Mouse (Mus musculus): ENCODE measurements around the gene Glyr1.
A peak's percentile ranks its signal among the peaks of the same experiment; 100 is the strongest.

Gene Glyr1

GRCm38 (mm10) chr16:5049774-5050234 is at the start of gene Glyr1, which contains the start of gene Ubn1:
TSS of gene Glyr1 (minus strand) at chr16:5049863.
TSS of gene Ubn1 (plus strand) at chr16:5050057.
- DNase-seq = peak; percentile 100

- DNase-seq = no peak
These were observed 46.8 kb upstream of the Glyr1 start for GRCm38 (mm10) chr16:5096504-5096903.

DNA sequence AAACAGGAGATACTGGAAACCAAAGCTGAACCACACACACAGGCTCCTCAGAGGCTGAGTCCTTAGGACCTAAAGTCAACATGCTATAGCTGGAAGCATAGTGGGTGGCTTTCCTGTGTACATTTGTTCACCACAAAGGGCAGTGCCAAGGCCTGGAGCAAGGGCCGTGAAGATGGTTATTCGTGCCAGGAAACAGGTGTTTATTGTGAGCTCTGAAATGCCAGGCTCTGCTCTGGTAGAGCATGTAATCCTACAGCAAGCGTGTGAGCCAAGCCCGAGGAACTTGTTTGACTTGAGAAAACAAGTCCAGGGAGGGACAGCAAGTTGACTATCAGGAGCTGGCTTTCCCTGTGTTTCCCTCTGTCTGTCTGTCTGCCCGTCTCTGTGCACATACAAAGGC is 43.6 kb upstream of the Glyr1 start:
- DNase-seq = peak; percentile 25

DNA sequence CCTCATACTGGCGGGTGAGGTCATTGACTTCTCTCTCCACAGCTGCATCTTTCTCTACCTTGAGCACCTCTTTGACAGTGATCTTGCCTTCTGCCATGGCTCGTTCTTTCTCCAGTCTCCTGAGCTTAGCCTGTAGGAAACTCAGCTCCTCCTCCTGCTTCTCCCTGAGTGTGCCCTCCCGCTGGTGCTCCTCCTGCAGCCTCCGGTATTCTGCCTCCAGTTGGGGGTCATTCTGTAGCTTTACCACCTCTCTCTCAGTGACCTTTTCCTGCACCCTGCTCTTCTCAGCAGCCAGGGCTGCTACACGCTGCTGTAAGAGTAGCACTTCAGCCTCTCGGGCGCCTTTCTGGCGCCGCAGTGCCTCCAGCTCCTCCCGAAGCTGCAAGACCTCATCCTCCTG is 39.4 kb upstream of the Glyr1 start:
- no peak for DNase-seq

- DNase-seq = peak; percentile 19
These were observed 36.5 kb upstream of the Glyr1 start for GRCm38 (mm10) chr16:5086179-5086578.

GRCm38 (mm10) chr16:5085196-5085595 is 35.5 kb upstream of the Glyr1 start:
- no peak for DNase-seq

- DNase-seq = peak; percentile 19
These were observed 24.7 kb upstream of the Glyr1 start for GRCm38 (mm10) chr16:5074341-5074740.

GRCm38 (mm10) chr16:5071974-5072373 is 22.3 kb upstream of the Glyr1 start:
- DNase-seq = no peak

DNA sequence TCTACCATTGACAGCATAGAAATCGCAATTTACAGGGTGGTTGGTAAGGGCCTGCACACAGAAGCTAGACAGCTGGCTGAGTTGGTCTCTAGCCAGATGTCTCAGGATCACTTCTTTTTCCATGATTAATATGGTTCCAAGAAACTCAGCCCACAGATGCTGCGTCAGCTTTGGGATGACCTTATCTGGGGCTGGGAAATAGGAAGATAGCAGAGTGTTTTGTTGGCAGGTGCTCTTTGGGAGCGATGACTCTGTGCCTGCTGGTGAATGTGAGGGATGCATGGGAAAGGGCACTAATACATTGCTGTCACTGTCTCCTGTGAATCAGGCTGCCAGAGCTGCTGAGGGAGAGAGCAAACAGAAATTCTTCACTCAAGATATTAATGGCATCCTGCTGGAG is 20.7 kb upstream of the Glyr1 start:
- DNase-seq = peak; percentile 37

- no peak for DNase-seq
These were observed 13.8 kb upstream of the Glyr1 start for GRCm38 (mm10) chr16:5063472-5063871.

DNA sequence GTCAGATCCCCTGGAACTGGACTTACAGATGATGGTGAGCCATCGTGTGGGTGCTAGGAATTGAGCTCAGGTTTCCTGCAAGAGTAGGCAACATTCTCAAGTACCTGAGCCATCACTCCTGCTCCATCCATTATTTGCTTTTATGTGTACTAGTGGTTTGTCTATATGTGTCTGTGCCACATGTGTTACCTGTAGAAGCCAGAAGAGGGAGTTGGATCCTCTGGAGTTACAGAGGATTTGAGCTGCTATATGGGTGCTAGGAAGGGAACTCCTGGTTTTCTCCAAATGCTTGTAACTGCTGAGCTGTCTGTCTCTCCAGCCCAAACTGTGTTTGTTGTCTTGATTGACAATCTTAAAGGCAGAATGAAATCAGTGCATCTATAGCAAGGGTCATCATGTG is 8.5 kb upstream of the Glyr1 start:
- peak; percentile 26 for DNase-seq

GRCm38 (mm10) chr16:5050251-5051110 is 818 bp upstream of the Glyr1 start:
- peak; percentile 84 for DNase-seq

GRCm38 (mm10) chr16:5049182-5049773 is 385 bp downstream of the Glyr1 start:
- DNase-seq = peak; percentile 25

DNA sequence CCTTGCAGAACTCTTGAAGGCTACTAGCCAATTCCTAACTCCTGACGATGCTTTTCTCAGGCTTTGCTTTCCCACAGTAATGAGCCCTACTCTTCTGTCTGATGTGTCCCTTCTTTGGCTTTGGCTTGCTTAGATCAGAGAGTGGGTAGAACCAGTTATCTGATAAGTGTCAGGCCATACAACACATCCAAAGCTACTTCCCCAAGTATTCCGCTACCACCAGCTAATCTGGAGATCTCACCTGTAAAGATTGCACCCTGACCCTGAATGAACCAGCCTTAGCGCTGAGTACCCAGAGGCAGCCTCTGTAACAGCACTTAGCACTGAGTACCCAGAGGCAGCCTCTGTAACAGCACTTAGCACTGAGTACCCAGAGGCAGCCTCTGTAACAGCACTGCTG is 4.3 kb downstream of the Glyr1 start:
- DNase-seq = no peak

GRCm38 (mm10) chr16:5036649-5037234 is 12.9 kb downstream of the Glyr1 start:
- peak; percentile 37 for DNase-seq

GRCm38 (mm10) chr16:5035591-5035990 is 14.1 kb downstream of the Glyr1 start:
- no peak for DNase-seq

GRCm38 (mm10) chr16:5029847-5030246 is 19.8 kb downstream of the Glyr1 start:
- DNase-seq = peak; percentile 76

DNA sequence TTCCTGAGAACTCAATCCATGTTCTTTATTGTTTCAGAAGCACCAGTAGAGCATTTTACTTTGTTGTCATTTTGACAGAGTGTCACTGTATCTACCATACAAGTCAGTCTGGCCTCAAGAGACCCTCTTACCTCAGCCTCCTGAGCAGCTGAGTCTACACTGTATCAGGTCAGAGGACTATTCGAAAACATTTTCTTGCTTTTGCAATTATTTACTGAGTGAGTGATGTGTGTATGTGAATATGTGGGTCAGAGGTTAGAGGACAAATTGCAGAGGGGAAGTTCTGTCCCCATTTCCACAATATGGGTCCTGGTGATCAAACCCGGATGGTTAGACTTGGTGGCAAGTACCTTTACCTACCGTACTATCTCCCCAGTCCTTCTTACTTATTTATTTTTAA is 25.6 kb downstream of the Glyr1 start:
- DNase-seq = no peak

DNA sequence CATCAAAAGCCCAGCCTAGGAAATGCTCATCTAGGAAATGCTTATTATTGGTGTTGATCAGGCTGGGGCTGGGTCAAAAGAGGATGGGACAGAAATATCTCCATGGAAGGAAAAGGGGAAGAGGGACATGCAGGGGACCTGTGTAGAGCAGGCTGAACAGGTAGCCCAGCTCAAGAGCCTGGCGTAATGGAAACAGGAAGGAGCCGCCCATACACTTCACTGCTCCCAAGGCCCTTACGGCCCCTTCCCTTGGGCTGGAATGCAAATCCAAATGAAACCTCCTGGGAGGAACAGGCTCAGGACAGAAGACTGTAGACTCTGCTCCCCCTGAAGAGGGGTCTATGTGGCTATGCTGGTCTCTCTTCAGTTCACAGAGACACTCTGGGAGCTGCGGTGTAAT is 35.1 kb downstream of the Glyr1 start:
- DNase-seq = peak; percentile 52

DNA sequence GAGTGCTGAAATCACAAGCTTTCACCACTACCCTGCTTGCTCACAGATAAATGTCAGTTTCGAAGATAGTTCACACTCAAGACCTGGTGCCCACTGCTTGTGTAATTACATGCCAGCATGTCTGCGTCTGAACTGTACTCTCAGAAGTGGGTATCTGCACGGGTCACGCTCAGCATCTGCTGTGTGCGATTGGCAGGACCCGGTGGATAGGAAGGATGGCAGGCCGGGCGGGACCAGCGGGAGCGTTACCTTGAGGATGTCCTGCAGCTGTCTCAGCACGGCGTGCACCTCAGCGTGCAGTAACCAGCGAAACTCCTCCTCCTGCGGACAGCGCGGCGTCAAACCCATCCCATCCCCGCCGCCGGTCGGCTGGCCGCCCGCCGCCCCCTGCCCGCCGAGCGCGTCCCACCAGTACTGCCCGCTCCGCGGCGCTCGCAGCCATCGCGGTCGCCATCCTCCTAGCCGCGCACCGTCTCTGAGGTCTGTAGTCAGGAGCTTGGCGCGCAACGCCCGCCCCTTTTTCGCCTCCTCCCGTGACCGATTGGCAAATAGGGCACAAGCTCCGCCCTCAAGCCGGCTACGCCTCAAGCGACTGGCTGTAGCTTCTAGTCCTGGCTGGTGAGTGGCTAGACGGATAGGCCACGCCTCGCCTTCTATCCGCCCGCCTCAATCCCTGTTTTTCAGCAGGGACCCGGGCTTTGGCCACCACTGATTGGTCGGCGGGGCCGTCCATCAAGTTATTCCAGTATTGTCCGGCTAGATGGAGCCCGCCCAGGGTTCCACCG is 36.4 kb downstream of the Glyr1 start, which contains the start of gene Rogdi:
TSS of gene Rogdi (minus strand) at position 500 of the 785 bp plus-strand sequence.
- DNase-seq = peak; percentile 100

GRCm38 (mm10) chr16:5012036-5013005 is 37.3 kb downstream of the Glyr1 start:
- no peak for DNase-seq

- DNase-seq = no peak
These were observed 38.4 kb downstream of the Glyr1 start for GRCm38 (mm10) chr16:5011285-5011684.

Data from lung, postnatal 36 days (tissue).